Mouse (Mus musculus): Measurements from ENCODE around the gene Crim1. TPM values are rescaled to one million over a fixed set of nuclear protein-coding genes. Genes with fewer than 3 reads are reported as not detected.
A peak's percentile ranks its signal among the peaks of the same experiment; 100 is the strongest.

The Crim1 gene
- polyA plus RNA-seq, 1 experiment from 2014 or later, result 9.4 TPM

GRCm38 (mm10) chr17:78218506-78219232, 18.6 kb downstream of the Crim1 start:
- no peak for ATAC-seq (ENCODE audit: low FRiP score, low TSS enrichment)
- WGBS, result 79% methylated on average over 10 of the region's 10 CpGs

DNA sequence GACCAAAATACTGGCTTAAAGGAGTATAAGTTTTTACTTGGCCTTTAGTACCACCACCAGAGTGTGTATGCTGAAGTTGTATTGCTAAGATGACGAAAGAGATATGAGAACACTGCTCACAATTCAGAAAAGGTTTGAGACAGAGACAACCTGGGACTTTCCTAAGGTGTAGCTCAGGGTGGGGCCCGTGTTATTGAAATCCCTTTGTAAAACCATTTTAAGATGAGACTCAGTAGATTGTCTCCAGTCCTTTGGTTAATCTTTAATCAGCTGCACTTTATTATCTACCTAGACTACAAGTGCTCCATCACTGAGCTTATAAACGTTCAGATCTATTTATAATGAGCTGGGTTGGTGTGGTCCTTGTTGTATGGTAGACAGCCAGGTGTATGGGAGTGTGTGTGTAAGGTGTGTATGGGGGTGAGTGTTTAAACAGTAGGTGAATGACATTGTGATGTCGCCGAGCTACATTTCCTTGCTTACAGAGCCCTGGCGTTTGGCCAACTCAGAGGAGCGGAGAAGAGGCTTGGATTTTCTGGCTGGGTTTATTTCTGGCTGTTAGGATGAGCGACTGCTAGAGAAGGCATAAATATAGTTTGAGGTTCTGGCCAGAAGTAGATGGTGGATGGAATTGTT, 21.1 kb downstream of the Crim1 start:
- ATAC-seq (ENCODE audit: low FRiP score, low TSS enrichment), result no peak
- no peak overlapping the region for H3K4me3 ChIP-seq (ENCODE audit: low read length)
- H3K4me1 ChIP-seq (ENCODE audit: control insufficient read depth, insufficient read depth, low read length), result peaks cover 28% of the 10 kb centered on the region
- 61% methylated on average over 8 of the region's 8 CpGs for WGBS
- no peak overlapping the region for H3K27ac ChIP-seq (ENCODE audit: low read depth, low read length)
- H3K36me3 ChIP-seq (ENCODE audit: control insufficient read depth, insufficient read depth, low read length), result no peaks in the 10 kb centered on the region
- no peak overlapping the region for H3K4me2 ChIP-seq (replicated peaks; ENCODE audit: low read depth, low read length)
- no peak overlapping the region for H3K9ac ChIP-seq (ENCODE audit: low read depth, low read length)
- H3K9me3 ChIP-seq (ENCODE audit: control insufficient read depth, low read length), result no peaks in the 10 kb centered on the region
- no peaks in the 10 kb centered on the region for H3K27me3 ChIP-seq (ENCODE audit: control insufficient read depth, insufficient read depth, low read length)

More at GRCm38 (mm10) chr17:78218506-78219232, 18.6 kb downstream of the Crim1 start:
- H3K4me2 ChIP-seq (replicated peaks; ENCODE audit: low read depth, low read length), result no peak overlapping the region
- H3K9me3 ChIP-seq (ENCODE audit: control insufficient read depth, low read length), result no peaks in the 10 kb centered on the region
- no peak overlapping the region for H3K4me3 ChIP-seq (ENCODE audit: low read length)
- H3K4me1 ChIP-seq (ENCODE audit: control insufficient read depth, insufficient read depth, low read length), result peaks cover 10% of the 10 kb centered on the region
- H3K27me3 ChIP-seq (ENCODE audit: control insufficient read depth, insufficient read depth, low read length), result no peaks in the 10 kb centered on the region
- H3K36me3 ChIP-seq (ENCODE audit: control insufficient read depth, insufficient read depth, low read length), result no peaks in the 10 kb centered on the region
- no peak overlapping the region for H3K27ac ChIP-seq (ENCODE audit: low read depth, low read length)
- no peak overlapping the region for H3K9ac ChIP-seq (ENCODE audit: low read depth, low read length)

- Histone ChIP-seq H3K27ac (ENCODE audit: low read depth, low read length) (no peak overlapping the region), H3K4me1 (ENCODE audit: control insufficient read depth, insufficient read depth, low read length) (peaks cover 28% of the 10 kb centered on the region), H3K9me3 (ENCODE audit: control insufficient read depth, low read length) (no peaks in the 10 kb centered on the region), H3K36me3 (ENCODE audit: control insufficient read depth, insufficient read depth, low read length) (no peaks in the 10 kb centered on the region), H3K4me3 (ENCODE audit: low read length) (no peak overlapping the region), H3K4me2 (replicated peaks; ENCODE audit: low read depth, low read length) (no peak overlapping the region), H3K27me3 (ENCODE audit: control insufficient read depth, insufficient read depth, low read length) (no peaks in the 10 kb centered on the region), H3K9ac (ENCODE audit: low read depth, low read length) (no peak overlapping the region)
- WGBS, result 64% methylated on average over 1 of the region's 1 CpGs
- no peak for ATAC-seq (ENCODE audit: low FRiP score, low TSS enrichment)
These were observed 21.8 kb downstream of the Crim1 start for GRCm38 (mm10) chr17:78221860-78222259.

DNA sequence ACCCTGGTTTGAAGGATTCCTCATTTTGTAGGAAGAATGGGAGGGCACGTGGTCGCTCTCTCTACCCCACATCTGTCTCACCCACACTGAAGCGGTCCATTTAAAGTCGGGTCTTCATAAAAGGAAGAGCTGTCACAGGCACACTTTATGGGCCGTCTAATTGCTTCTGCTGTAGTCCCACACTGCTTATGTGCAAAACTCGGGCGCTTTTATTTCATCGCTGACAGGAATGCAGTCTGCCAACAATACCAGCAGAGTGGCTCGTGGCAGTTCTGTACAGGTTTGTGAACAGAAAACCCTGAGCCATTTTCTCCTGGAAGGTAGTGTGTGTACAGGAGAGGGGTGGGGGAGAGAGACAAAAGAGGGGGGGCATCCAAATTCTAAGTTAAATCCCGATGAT, 23.9 kb downstream of the Crim1 start:
- Histone ChIP-seq H3K9me3 (ENCODE audit: control insufficient read depth, low read length) (no peaks in the 10 kb centered on the region), H3K9ac (ENCODE audit: low read depth, low read length) (no peak overlapping the region), H3K36me3 (ENCODE audit: control insufficient read depth, insufficient read depth, low read length) (no peaks in the 10 kb centered on the region), H3K27ac (ENCODE audit: low read depth, low read length) (no peak overlapping the region), H3K4me1 (ENCODE audit: control insufficient read depth, insufficient read depth, low read length) (peaks cover 25% of the 10 kb centered on the region), H3K4me3 (ENCODE audit: low read length) (no peak overlapping the region), H3K27me3 (ENCODE audit: control insufficient read depth, insufficient read depth, low read length) (no peaks in the 10 kb centered on the region), H3K4me2 (replicated peaks; ENCODE audit: low read depth, low read length) (no peak overlapping the region)
- peak; percentile 58; the same call in 1 of the 2 replicates for ATAC-seq (ENCODE audit: low FRiP score, low TSS enrichment)
- WGBS, result 14% methylated on average over 10 of the region's 10 CpGs

DNA sequence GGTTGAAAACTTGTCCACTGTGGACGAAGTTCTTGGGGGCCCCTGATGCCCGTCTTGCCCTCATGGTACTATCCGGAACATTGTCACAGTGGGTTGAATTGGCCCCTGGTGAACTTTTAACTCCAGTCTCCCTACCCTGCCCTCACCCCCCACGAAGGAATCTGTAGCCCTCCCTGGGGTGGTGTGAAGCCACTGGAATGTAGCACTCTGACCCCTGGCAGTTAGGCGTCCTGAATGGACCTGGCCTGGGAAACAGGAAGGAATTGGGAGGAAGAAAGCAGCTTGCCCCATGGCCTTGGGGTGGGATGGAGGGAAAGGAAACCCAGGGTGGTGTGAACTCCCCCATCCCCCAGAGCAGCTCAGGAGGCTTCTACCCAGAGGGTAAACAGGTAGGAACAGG, 25.5 kb downstream of the Crim1 start:
- no peaks in the 10 kb centered on the region for H3K36me3 ChIP-seq (ENCODE audit: control insufficient read depth, insufficient read depth, low read length)
- no peak overlapping the region for H3K4me3 ChIP-seq (ENCODE audit: low read length)
- H3K4me1 ChIP-seq (ENCODE audit: control insufficient read depth, insufficient read depth, low read length), result peaks cover 25% of the 10 kb centered on the region
- no peaks in the 10 kb centered on the region for H3K9me3 ChIP-seq (ENCODE audit: control insufficient read depth, low read length)
- peak; percentile 47 for ATAC-seq (ENCODE audit: low FRiP score, low TSS enrichment)
- 43% methylated on average over 5 of the region's 5 CpGs for WGBS
- no peak overlapping the region for H3K27ac ChIP-seq (ENCODE audit: low read depth, low read length)
- H3K27me3 ChIP-seq (ENCODE audit: control insufficient read depth, insufficient read depth, low read length), result no peaks in the 10 kb centered on the region
- H3K4me2 ChIP-seq (replicated peaks; ENCODE audit: low read depth, low read length), result no peak overlapping the region
- no peak overlapping the region for H3K9ac ChIP-seq (ENCODE audit: low read depth, low read length)

DNA sequence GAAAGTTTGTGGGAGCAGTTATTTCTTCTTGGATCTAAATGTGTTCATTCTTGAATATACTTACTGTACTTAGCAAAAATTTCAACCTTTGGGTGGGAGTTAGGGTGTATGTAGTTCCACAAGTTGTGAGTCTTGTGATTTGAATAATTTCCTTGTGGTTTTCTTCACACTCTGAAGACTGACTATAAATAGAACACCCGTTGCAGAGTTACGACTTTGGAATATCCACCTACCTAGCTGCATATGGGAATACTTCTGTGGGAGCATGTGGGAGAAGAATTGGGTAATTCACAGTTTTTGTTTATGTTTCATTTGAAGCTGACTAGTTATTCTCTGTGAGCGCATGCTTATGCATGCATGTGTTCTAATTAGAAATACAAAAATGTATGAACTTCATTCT, 27.2 kb downstream of the Crim1 start:
- no peak for ATAC-seq (ENCODE audit: low FRiP score, low TSS enrichment)
- no peak overlapping the region for H3K27ac ChIP-seq (ENCODE audit: low read depth, low read length)
- no peak overlapping the region for H3K9ac ChIP-seq (ENCODE audit: low read depth, low read length)
- H3K9me3 ChIP-seq (ENCODE audit: control insufficient read depth, low read length), result no peaks in the 10 kb centered on the region
- H3K4me1 ChIP-seq (ENCODE audit: control insufficient read depth, insufficient read depth, low read length), result peaks cover 25% of the 10 kb centered on the region
- WGBS, result 75% methylated on average over 3 of the region's 3 CpGs
- no peak overlapping the region for H3K4me3 ChIP-seq (ENCODE audit: low read length)
- H3K4me2 ChIP-seq (replicated peaks; ENCODE audit: low read depth, low read length), result no peak overlapping the region
- H3K27me3 ChIP-seq (ENCODE audit: control insufficient read depth, insufficient read depth, low read length), result no peaks in the 10 kb centered on the region
- H3K36me3 ChIP-seq (ENCODE audit: control insufficient read depth, insufficient read depth, low read length), result no peaks in the 10 kb centered on the region

GRCm38 (mm10) chr17:78231567-78231966, 31.5 kb downstream of the Crim1 start:
- ATAC-seq (ENCODE audit: low FRiP score, low TSS enrichment), result no peak
- Histone ChIP-seq H3K27ac (ENCODE audit: low read depth, low read length) (no peak overlapping the region), H3K4me3 (ENCODE audit: low read length) (no peak overlapping the region), H3K4me1 (ENCODE audit: control insufficient read depth, insufficient read depth, low read length) (no peaks in the 10 kb centered on the region), H3K36me3 (ENCODE audit: control insufficient read depth, insufficient read depth, low read length) (no peaks in the 10 kb centered on the region), H3K9me3 (ENCODE audit: control insufficient read depth, low read length) (no peaks in the 10 kb centered on the region), H3K4me2 (replicated peaks; ENCODE audit: low read depth, low read length) (no peak overlapping the region), H3K9ac (ENCODE audit: low read depth, low read length) (no peak overlapping the region), H3K27me3 (ENCODE audit: control insufficient read depth, insufficient read depth, low read length) (no peaks in the 10 kb centered on the region)
- WGBS, result 90% methylated on average over 5 of the region's 5 CpGs

GRCm38 (mm10) chr17:78232703-78233102, 32.7 kb downstream of the Crim1 start:
- H3K27me3 ChIP-seq (ENCODE audit: control insufficient read depth, insufficient read depth, low read length), result no peaks in the 10 kb centered on the region
- H3K9ac ChIP-seq (ENCODE audit: low read depth, low read length), result no peak overlapping the region
- H3K27ac ChIP-seq (ENCODE audit: low read depth, low read length), result no peak overlapping the region
- no peak overlapping the region for H3K4me3 ChIP-seq (ENCODE audit: low read length)
- WGBS, result 80% methylated on average over 13 of the region's 13 CpGs
- no peaks in the 10 kb centered on the region for H3K36me3 ChIP-seq (ENCODE audit: control insufficient read depth, insufficient read depth, low read length)
- no peaks in the 10 kb centered on the region for H3K4me1 ChIP-seq (ENCODE audit: control insufficient read depth, insufficient read depth, low read length)
- H3K9me3 ChIP-seq (ENCODE audit: control insufficient read depth, low read length), result no peaks in the 10 kb centered on the region
- no peak overlapping the region for H3K4me2 ChIP-seq (replicated peaks; ENCODE audit: low read depth, low read length)
- ATAC-seq (ENCODE audit: low FRiP score, low TSS enrichment), result no peak

DNA sequence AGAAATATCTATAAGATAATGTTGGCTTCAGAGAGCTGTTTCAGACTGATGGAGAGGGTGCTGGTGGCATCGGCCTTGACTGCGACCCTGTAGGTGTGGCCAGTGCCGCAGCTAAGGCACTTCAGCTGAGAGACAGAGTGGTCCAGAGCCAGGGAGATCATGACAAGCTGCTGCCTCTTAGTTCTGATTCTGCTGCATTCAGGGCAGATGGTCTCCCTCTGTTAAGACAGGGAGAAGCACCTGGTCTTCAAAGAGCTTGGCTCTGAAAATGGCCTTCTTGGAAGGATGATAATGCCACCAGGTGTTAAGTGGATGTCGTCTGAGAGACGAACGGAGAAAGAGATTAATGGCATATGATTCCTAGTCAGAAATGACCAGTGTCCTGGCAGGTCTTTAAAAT, 33.8 kb downstream of the Crim1 start:
- Histone ChIP-seq H3K4me1 (ENCODE audit: control insufficient read depth, insufficient read depth, low read length) (no peaks in the 10 kb centered on the region), H3K4me3 (ENCODE audit: low read length) (no peak overlapping the region)
- 81% methylated on average over 6 of the region's 6 CpGs for WGBS

More for the DNA sequence above, 33.8 kb downstream of the Crim1 start:
- H3K4me2 ChIP-seq (replicated peaks; ENCODE audit: low read depth, low read length), result no peak overlapping the region
- H3K9me3 ChIP-seq (ENCODE audit: control insufficient read depth, low read length), result no peaks in the 10 kb centered on the region
- no peak overlapping the region for H3K9ac ChIP-seq (ENCODE audit: low read depth, low read length)
- no peaks in the 10 kb centered on the region for H3K27me3 ChIP-seq (ENCODE audit: control insufficient read depth, insufficient read depth, low read length)
- H3K36me3 ChIP-seq (ENCODE audit: control insufficient read depth, insufficient read depth, low read length), result no peaks in the 10 kb centered on the region
- no peak overlapping the region for H3K27ac ChIP-seq (ENCODE audit: low read depth, low read length)
- ATAC-seq (ENCODE audit: low FRiP score, low TSS enrichment), result no peak
